Mouse (Mus musculus) thymus, postnatal 25 days (tissue): ENCODE results near the gene Nos2.
"Not testable (repeated sequence)": the region's sequence is repeated elsewhere in the genome, so short reads cannot be mapped to it uniquely, and the experiment has no call there.

Experiments
- DNase-seq: peaks from one replicate; pipeline ENCODE4 v3.0.0; 2022

Nos2 gene

DNA sequence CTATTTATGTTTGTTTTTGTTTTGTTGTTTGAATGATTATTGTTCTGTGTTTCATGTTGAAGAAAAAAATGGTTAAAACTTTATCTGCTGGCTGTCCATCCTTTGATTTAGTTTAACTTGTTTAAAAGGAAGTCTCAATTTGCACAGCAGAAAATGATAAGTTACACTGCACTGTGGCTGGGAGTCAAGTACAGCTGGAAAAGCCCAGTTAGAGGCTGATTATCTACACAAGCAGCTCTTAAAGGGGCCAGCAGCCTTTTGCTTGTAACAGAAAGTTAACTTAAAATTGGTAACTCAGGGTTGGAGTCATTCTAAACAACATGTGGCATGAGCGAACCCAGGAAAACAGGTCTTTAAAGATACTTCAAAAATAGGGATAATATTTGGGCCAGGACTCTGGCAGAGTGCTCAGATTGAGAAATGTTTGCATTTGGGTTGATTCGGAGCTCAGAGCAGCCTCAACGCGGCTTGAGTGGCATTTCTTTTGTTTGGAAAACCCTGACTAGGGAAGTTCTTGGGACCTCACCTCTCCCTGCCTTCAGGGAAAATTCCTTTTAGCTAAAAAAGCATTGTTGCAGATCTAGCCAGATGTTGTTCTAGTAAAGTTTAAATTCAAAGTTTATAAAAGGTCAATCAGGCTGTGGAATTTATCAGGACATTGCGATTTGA is 70.4 kb downstream of the Nos2 start:
- DNase-seq: not testable (repeated sequence)

DNA sequence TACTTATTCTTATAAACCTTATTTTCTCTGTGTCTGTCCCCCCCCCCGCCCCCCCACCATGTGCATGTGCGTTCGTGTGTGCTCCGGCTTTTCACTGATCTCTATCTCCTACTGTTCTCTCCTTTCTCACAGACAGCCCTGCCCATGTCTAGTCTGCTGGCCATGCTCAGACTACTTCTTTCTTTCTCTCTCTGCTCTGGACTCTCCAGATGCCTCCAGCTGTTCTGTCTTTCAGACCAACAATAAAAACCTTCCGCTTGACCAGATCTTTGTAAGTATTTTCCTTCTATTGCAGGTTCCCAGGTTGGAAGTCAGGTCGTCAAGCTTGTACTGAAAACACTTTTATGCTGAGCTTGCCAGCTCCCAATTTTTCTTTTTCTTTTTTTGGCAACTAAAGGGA is 78.5 kb downstream of the Nos2 start:
- DNase-seq: no peak

DNA sequence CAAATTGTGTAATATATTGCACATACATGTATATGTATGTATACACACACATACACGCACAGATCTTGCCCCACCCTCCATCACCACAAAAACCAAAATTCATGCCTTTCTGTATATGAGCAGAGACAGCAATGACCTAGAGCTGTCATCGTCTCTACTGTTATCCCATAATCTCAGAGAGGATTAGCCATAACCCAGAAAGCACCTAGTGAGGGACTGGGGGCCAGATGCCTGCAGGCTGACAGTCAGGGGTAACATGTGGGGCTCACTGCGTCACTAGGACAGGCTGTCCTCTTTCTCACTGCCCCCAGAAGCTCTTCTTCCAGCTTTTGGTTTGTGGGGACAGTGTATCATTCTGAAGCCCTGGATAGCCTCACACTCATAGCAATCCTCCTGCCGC is 81.3 kb downstream of the Nos2 start:
- no peak for DNase-seq

DNA sequence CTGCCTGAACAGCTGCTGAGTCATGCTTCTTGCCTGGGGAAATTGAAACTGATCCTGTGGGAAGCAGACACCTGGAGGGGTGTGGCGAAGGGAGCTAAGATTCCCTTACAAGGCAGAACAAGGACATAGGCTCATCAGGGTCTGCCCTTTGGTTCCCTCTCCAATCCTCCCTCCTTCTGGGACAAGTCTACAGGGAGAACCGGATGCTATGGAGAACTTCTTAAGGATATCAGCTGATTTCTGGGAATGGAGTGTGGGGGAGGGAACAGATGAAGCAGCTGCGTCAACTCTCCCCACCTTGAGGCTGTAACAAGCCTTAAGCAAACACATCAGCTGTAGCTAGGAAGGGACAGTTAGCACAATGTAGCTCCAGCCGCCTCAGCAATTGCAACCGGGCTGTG is 82.0 kb downstream of the Nos2 start:
- DNase-seq: no peak

DNA sequence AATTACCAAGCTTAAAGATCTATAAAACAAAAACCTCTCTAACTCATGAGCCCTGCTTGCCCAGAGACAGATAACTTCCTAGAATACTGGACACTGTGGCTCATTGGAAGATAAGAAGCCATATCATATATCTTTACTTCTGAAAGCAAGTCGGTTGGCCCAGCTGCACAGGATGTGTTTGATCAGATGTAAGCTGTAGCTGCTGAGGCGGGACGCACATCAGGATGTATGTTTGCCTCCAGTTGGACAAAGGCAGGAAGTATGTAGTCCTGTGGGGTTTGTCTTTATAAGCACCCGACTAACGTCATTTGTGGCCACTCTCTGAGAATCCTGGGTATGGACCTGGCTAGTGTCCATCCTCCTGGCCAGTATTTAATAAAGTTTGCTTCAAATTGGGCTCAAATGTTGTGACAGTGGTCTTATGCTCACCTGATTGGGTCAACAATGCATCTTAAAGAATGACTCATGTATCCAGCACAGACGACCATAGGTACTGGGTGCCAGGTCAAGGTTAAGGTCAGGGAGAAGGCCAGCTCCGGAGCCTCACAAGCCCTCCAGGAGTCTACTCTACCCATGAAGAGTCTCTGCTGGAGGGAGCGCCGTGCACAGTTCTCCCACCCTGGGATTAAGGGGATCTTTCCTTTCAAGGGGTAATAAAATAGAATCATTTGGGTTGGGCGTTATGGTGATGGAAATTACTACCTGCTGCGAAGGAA is 82.6 kb downstream of the Nos2 start:
- DNase-seq: peak; percentile 75

DNA sequence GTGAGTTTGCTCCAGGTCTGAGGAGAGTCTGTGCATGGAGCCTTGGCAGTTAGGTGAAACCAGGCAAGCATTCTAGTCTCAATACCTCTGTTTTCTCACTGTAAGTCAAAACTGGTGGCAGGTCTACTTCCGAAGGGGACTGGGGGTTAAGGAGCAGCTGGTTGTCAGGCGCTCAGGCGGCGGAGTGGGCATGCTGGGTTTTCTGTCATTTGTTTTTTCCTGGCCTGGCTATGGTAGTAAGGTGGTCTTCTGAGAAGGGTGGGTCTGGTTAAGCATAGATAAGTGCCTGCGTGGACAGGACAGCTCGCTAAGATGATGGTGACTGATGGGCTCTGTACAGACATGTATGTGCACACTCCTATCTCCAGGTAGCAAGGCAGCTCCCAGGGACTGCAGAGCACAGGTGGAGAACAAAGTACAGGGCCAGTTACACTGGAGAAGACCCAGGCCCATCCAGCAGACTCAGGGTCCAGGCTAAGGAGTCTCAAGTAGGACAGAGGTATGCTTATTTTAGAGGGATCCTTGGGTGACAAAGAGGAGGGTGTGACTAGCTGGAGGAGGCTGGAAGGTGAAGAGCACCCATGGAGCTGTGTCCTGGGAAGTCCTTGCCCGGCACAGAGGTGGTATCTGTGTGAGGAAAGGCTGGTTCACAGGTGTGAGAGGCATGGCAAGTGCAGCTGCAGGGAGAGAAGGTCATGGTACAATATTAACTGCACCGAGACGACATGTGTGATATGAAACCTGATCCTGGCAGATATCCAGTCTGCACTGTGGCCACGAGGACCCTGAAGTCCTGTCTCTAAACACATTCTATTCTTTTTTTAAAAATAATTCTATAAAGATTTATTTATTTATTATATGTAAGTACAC is 83.4 kb downstream of the Nos2 start:
- peak; percentile 59 for DNase-seq

DNA sequence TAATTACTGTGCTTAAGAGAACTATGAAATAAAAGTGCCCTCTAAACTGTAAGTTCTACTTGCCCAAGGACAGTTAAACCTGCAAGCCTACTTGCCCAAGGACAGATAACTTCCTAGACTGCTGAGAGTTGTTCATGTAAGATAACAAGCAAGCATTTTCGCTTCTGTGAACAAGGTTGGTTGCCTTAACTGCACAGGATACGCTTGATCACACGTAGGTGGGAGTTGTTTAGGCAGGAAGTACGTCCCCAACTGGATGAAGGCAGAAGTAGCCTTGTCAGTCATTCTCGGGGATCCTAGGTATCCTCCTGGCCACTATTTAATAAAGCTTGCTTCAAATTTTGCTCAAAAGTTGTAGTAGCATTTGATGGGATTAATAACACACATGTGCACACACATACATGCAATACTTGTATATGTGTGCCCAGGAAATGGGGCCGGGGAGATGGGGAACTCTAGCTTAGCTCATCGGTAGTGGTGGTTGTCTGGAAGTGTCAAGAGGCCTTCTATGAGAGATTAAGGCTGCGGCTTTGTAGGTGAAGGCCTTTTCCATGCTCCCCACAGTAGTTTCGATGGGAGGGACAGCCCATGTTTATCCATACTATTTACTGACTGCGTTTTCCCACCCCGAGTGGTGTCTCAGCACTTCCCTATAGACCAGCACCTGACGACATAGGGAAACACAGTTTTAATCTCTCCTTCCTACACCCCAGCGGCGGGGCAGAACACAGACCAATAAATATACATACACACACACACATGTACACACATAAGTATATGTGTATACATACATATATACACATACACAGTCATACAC is 85.2 kb downstream of the Nos2 start:
- no peak for DNase-seq

DNA sequence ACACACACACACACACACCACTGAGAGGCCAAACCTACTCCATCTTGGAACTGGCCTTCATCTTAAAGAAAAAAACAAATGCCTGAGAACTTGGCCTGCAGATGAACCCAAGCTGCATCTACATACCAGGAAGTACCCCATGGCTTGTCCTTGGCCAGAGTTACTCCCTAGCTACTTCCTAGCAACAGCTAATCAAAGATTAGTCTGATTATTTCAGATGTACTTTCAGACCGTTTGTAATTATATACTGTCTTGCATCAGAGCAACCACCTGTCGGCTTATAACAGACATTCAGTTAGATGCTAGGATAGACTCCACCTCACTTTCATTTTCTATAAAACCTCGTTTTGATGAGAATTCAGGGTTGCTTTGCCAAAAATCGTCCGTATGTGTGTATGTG is 85.8 kb downstream of the Nos2 start:
- DNase-seq: no peak

DNA sequence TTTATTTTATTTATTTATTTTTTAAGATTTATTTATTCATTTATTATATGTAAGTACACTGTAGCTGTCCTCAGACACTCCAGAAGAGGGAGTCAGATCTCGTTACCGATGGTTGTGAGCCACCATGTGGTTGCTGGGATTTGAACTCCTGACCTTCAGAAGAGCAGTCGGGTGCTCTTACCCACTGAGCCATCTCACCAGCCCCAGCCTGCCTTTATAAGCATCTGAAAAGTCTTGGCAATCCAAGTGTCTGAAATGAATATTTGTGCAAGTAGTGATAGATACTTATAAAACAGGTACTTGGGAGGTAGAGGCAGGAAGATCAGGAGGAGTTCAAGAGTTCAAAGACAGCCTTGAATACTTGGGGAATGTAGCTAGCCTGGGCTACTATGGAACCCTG is 86.8 kb downstream of the Nos2 start:
- not testable (repeated sequence) for DNase-seq

DNA sequence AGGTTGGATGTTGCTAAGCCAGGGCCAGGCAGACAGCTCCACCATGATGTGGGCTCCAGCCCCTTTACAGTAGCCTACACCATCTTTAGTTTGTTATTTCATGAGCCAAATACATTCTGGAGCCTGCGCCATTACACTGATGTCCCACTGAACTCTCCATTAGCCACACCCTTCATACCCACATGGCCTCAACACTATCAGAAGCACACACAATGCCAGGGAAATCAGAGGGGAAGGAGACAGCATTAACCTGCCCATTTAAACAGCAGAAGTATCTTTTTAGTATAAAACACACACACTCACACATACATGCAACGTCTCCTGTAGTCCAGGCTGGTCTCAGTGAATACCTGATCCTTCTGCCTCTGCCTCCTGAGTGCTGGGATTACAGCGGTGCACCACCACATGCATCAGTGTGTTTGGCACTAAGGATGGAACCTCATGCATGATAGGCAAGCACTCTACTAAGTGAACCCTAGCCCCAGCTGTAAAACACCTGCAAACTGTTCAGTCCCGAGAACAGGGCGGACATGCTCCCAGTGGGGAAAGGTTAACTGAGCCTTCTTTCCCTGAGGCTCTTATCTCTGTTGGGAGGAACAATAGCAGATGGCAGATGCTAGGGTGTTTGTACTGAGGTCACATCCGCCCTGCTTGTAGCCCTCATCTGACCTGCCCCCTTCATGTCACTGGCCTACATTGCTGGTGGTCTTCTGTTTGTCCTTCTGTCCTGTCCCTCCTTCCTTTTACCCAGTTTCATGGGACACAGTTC is 87.6 kb downstream of the Nos2 start:
- peak; percentile 54 for DNase-seq

DNA sequence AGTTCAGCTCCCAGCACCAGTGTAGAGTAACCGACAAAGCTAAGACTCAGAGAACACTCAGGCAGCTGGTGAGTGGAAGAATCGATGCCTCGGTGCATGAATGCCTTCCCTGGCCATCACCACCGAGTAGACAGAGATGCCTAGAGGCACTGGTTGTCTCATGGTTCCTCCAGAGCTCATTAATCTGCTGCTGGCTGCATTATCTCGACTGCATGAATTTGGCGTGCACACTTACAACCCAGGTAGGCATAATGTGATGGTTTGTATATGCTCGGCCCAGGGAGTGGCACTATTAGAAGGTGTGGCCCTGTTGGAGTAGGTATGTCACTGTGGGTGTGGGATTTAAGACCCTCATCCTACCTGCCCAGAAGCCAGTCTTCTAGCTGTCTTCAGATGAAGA is 88.3 kb downstream of the Nos2 start:
- no peak for DNase-seq
